Mouse (Mus musculus) kidney, adult 2 months (tissue): Measurements from ENCODE around the gene Gm17581. TPM values are rescaled to one million over a fixed set of nuclear protein-coding genes. Genes with fewer than 3 reads are reported as not detected.

Source experiments
- DNase-seq: peaks from one replicate; pipeline ENCODE4 v3.0.0; 2021
- H3K27ac ChIP-seq: fragments of 200-500 bp; 2 replicates; pipeline ENCODE4 v1.5.1; 2012; ENCODE audit warnings: low read depth, low read length, control low read depth, inconsistent platforms; ENCODE audit not compliant: insufficient read depth
- H3K27me3 ChIP-seq: fragments of 200-500 bp; replicated peaks from 2 replicates; pipeline ENCODE4 v1.6.1; 2012; ENCODE audit warnings: mild to moderate bottlenecking, moderate library complexity, low read length, inconsistent platforms; ENCODE audit not compliant: control insufficient read depth, insufficient read depth
- H3K36me3 ChIP-seq: fragments of 200-500 bp; 2 replicates; pipeline ENCODE4 v1.6.1; 2012; ENCODE audit warnings: mild to moderate bottlenecking, moderate library complexity, low read length, inconsistent platforms; ENCODE audit not compliant: control insufficient read depth, insufficient read depth
- H3K4me1 ChIP-seq: fragments of 200-500 bp; 2 replicates; pipeline ENCODE4 v1.6.1; 2011; ENCODE audit warnings: low read length; ENCODE audit not compliant: control insufficient read depth, insufficient read depth
- H3K4me3 ChIP-seq: fragments of 200-500 bp; 2 replicates; pipeline ENCODE4 v1.5.1; 2011; ENCODE audit warnings: mild to moderate bottlenecking, low read depth, low read length, control low read depth; ENCODE audit not compliant: insufficient read depth
- CTCF ChIP-seq: fragments of 200-500 bp; conservative IDR thresholded peaks from 2 replicates; pipeline ENCODE4 v1.5.1; 2011; ENCODE audit warnings: low read depth, mild to moderate bottlenecking, control low read depth, low read length, moderate library complexity, mixed read lengths; ENCODE audit not compliant: insufficient read depth, insufficient read length
- POLR2A ChIP-seq: fragments of 200-500 bp; IDR thresholded peaks from one replicate; pipeline ENCODE4 v1.6.1; 2011; ENCODE audit warnings: low read depth, low read length, control low read depth
- WGBS: fragments of 180-500 bp; shearing (Covaris S2); methylation state at CpG from one replicate; pipeline ENCODE4 v1.1.7; 2018; 5-methylcytosine and 5-hydroxymethylcytosine counted together
- polyA plus RNA-seq: library from polyadenylated mRNA; depleted of rRNA; stranded (reverse); fragments of >200 nt; gene quantifications from 2 replicates; pipeline ENCODE4 v1.2.3, GENCODE M21; 2012

The Gm17581 gene
- polyA plus RNA-seq, 1 experiment = not detected

- Histone ChIP-seq H3K36me3 (no peaks in the 10 kb centered on the region), H3K27ac (no peak overlapping the region), H3K4me1 (no peaks in the 10 kb centered on the region), H3K27me3 (no peaks in the 10 kb centered on the region), H3K4me3 (no peak overlapping the region)
- 48% methylated on average over 9 of the region's 9 CpGs for WGBS
- DNase-seq = no peak
- no peak for TF ChIP-seq POLR2A
- TF ChIP-seq CTCF = no peak
These were observed 2.1 kb upstream of the Gm17581 start for GRCm38 (mm10) chr2:155737803-155738202.

GRCm38 (mm10) chr2:155736936-155737335, 1.3 kb upstream of the Gm17581 start:
- WGBS = 67% methylated on average over 6 of the region's 6 CpGs
- Histone ChIP-seq H3K4me3 (no peak overlapping the region), H3K4me1 (no peaks in the 10 kb centered on the region), H3K27me3 (no peaks in the 10 kb centered on the region), H3K36me3 (no peaks in the 10 kb centered on the region), H3K27ac (no peak overlapping the region)
- TF ChIP-seq CTCF = no peak
- no peak for TF ChIP-seq POLR2A
- DNase-seq = no peak

- DNase-seq = peak; percentile 18
These were observed 586 bp downstream of the Gm17581 start for GRCm38 (mm10) chr2:155735080-155735479.

GRCm38 (mm10) chr2:155729158-155729645, 6.5 kb downstream of the Gm17581 start, which contains the start of gene Edem2:
Edem2 (minus strand) TSS chr2:155729475.
- WGBS = under 1% methylated on average over 30 of the region's 33 CpGs
- Histone ChIP-seq H3K27ac (no peak within 1 kb of the TSS), H3K27me3 (no peaks in the 10 kb centered on the region), H3K4me1 (peaks cover 5% of the 10 kb centered on the region; the same call in 1 of the 2 replicates), H3K4me3 (peak within 1 kb of the TSS; percentile 88), H3K36me3 (no peaks in the 10 kb centered on the region)
- no peak for TF ChIP-seq CTCF
- TF ChIP-seq POLR2A = peak; percentile 80
- DNase-seq = peak; percentile 96

More at GRCm38 (mm10) chr2:155735080-155735479, 586 bp downstream of the Gm17581 start:
- no peak overlapping the region for H3K27ac ChIP-seq
- no peaks in the 10 kb centered on the region for H3K27me3 ChIP-seq
- no peak overlapping the region for H3K4me3 ChIP-seq
- TF ChIP-seq CTCF (no peak), POLR2A (no peak)
- no peaks in the 10 kb centered on the region for H3K36me3 ChIP-seq
- no peaks in the 10 kb centered on the region for H3K4me1 ChIP-seq
- 59% methylated on average over 5 of the region's 5 CpGs for WGBS

- peaks cover 5% of the 10 kb centered on the region; the same call in 1 of the 2 replicates for H3K4me1 ChIP-seq
- DNase-seq = no peak
- H3K36me3 ChIP-seq = no peaks in the 10 kb centered on the region
- H3K27ac ChIP-seq = no peak overlapping the region
- peak overlapping the region; percentile 88 for H3K4me3 ChIP-seq
- no peaks in the 10 kb centered on the region for H3K27me3 ChIP-seq
- 3% methylated on average over 15 of the region's 15 CpGs for WGBS
- TF ChIP-seq POLR2A (no peak), CTCF (no peak)
These were observed 6.9 kb downstream of the Gm17581 start for GRCm38 (mm10) chr2:155728742-155729141.

- WGBS = 46% methylated on average over 7 of the region's 7 CpGs
- Histone ChIP-seq H3K4me1 (peaks cover 5% of the 10 kb centered on the region; the same call in 1 of the 2 replicates), H3K4me3 (no peak overlapping the region), H3K36me3 (no peaks in the 10 kb centered on the region), H3K27ac (no peak overlapping the region), H3K27me3 (no peaks in the 10 kb centered on the region)
- TF ChIP-seq POLR2A = no peak
- TF ChIP-seq CTCF = no peak
- DNase-seq = no peak
These were observed 7.8 kb downstream of the Gm17581 start for GRCm38 (mm10) chr2:155727764-155728395.

- DNase-seq = no peak
- 90% methylated on average over 7 of the region's 7 CpGs for WGBS
- H3K4me1 ChIP-seq = peaks cover 5% of the 10 kb centered on the region; the same call in 1 of the 2 replicates
These were observed 9.4 kb downstream of the Gm17581 start for GRCm38 (mm10) chr2:155726302-155726701.

More at GRCm38 (mm10) chr2:155726302-155726701, 9.4 kb downstream of the Gm17581 start:
- Histone ChIP-seq H3K27ac (no peak overlapping the region), H3K36me3 (no peaks in the 10 kb centered on the region), H3K27me3 (no peaks in the 10 kb centered on the region), H3K4me3 (no peak overlapping the region)
- no peak for TF ChIP-seq CTCF
- TF ChIP-seq POLR2A = no peak
